Mouse (Mus musculus) ES-CJ7 (cell line): ENCODE measurements at regions not wholly inside any gene's neighbourhood (a gene's known extent, or its start where the extent isn't known, plus 50 kb on each side); places are given as distances from the start of the nearest gene placed in this dataset.

Experiments used
- DNase-seq: peaks from one replicate; pipeline ENCODE4 v3.0.0; 2011; ENCODE audit warnings: low read depth, low spot score

DNA sequence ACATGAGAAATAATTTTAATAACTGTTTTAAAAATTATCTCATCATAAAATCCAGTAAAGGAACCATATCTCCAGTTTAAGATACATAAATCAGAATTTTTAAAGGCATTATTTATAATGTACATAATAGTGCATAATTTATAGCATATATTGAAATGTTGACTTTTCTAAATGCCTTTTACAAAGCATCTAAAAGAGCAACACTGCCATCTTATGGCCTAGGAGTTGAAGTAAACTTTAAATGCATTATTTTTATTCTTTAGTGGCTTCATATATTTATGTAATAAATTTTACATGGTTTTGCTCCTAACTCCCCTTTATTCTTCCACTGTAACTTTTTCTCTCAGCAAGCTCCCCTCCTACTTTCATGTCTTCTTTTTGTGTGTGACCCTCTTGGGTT lies 90.6 kb downstream of the 4921511C20Rik start:
- peak; percentile 1 for DNase-seq

DNA sequence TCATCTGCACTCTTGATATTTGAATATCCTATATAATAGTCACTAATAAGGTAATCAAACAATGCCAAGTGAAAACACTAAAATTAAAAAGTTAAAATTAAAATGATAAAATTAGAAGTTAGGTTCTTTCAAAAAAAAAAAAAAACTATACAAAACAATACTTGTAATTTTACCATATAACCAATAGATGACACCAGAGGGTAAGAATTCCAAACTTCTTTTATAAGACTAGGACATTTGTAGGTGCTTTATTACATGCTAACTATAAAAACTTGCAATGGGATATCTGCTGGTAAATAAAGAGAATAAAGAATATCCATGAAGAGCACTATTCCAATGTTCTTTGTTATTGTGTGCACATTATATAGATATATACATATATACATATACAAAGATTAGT lies 125.0 kb downstream of the 4921511C20Rik start:
- DNase-seq = no peak

DNA sequence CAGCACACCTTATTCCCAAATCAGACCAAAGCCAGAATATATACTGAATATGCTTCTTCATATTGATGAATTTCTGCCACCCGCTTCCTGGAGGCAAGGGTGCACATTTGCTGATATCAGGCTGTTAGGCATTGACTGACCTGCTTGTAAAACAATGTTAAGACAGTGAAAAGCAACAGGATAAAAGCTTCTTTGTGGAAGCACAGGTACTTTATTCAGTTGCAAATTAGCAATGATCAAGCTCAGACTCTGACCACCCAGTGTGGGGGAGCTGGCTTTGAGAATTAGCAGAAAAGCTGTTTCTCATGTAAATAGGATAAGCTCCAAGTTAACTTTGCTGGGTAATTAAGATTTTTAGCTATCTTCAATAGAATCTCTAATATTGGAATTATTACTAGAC lies 130.4 kb downstream of the 4921511C20Rik start:
- DNase-seq = peak; percentile 54

DNA sequence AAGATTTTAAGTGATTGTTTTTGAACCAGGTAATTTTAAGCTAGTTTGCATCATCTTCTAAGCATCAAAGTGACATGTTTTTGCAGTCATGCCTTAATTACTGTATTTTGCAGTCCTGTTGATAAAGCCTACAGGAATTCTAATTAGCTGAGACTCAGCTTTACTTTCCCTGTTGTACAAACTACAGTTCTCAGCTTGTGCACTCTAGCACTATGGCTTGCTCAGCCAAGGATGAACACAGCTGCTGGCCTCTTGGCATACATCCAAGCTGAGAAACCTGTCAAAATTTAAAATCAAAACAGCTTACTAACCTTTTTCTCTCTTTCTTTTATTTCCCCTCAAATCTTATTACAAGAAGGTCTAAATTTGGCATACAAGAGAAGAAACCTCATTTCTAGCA lies 159.9 kb downstream of the 4921511C20Rik start:
- DNase-seq = no peak
